Mouse (Mus musculus): Measurements from ENCODE around the gene Gnb4.

DNA sequence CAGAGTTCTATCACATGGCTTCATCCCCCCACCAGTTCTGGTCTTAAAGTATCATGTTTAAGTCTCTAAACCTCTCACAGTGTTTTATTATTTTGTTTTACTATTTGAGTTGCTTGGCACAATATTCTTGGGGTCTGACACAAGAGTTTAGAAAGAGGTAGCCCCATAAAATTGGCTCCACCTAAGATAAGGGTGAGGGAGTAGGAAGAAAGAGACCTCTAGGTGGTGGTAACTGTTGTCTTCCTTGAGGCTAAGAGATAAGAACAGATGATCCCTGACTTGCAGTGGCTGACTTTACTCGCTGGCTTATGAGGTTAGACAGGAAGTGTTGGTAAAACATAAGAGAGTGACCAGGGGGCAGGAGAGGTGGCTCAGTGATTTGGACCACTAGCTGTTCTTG is 80.7 kb downstream of the Gnb4 start:
- TF ChIP-seq MAFK (IDR thresholded peaks at IDR 0.05; ENCODE audit: insufficient read depth, low read depth, low read length), result no peak
- TF ChIP-seq CHD2 (IDR thresholded peaks at IDR 0.05; ENCODE audit: low read depth, low read length), result no peak
- no peak for TF ChIP-seq ZNF384 (IDR thresholded peaks at IDR 0.05; ENCODE audit: low read depth, low read length)

All from ES-E14 (cell line).